Mouse (Mus musculus) heart, adult 2 months (tissue): ENCODE measurements around the gene Ptpre.

Source experiments
- CTCF ChIP-seq: fragments of 200-600 bp; IDR thresholded peaks from 2 replicates; pipeline ENCODE4 v1.8.1; 2022; ENCODE audit warnings: antibody characterized with exemption, mild to moderate bottlenecking, moderate library complexity
- EP300 ChIP-seq: fragments of 200-500 bp; IDR thresholded peaks from 2 replicates; pipeline ENCODE4 v1.6.1; 2011; ENCODE audit warnings: low read depth, low read length, control low read depth; ENCODE audit not compliant: insufficient read depth
- POLR2A ChIP-seq: fragments of 200-500 bp; IDR thresholded peaks from 2 replicates; pipeline ENCODE4 v1.6.1; 2011; ENCODE audit warnings: mild to moderate bottlenecking, low read depth, low read length, control low read depth; ENCODE audit not compliant: insufficient read depth

- no peak for TF ChIP-seq POLR2A
- TF ChIP-seq EP300, result no peak
- TF ChIP-seq CTCF, result no peak
These were observed 176.0 kb downstream of the Ptpre start for GRCm38 (mm10) chr7:135713326-135713725.
